In genomic region chr10:4432996-4433755, GRCm38 (mm10) we compare ENCODE assay signal across 8 mouse cellular contexts. TPM values are rescaled to one million over a fixed set of nuclear protein-coding genes. Genes with fewer than 3 reads are reported as not detected.
DNase-seq lines count a peak whose midpoint lies in the region; ATAC-seq and TF ChIP-seq lines count a peak whose summit lies in the region.

No protein-coding gene starts in this region.

- peaks cover 38% of the 10 kb centered on the region for H3K79me2 ChIP-seq in MEL (ENCODE audit: control insufficient read depth, insufficient read depth, low read length, poor library complexity)

- peak overlapping the region; percentile 96 for H3K4me3 ChIP-seq in gastrocnemius, adult 2 months
- H3K4me3 ChIP-seq in MEL (ENCODE audit: control insufficient read depth in 1 of 2, insufficient read depth in 1 of 2, low read depth in 2 of 2, low read length in 2 of 2): peak overlapping the region; percentile 68 to 74
- H3K4me3 ChIP-seq in kidney, embryonic 14.5 days (ENCODE audit: low read length): peak overlapping the region; percentile 54
- peak overlapping the region; percentile 64 for H3K4me3 ChIP-seq in midbrain, embryonic 11.5 days (ENCODE audit: low read depth, low read length)

- intact Hi-C loops in gastrocnemius, adult 2 months (cut with DNase I): loop anchor here (2.0 kb wide), 1 partner anchor 44 kb away; the partner anchor contains the start of gene Zbtb2
- intact Hi-C loops in gastrocnemius, postnatal 36 days (cut with DNase I): loop anchor here (10.0 kb wide), 1 partner anchor 1372 kb away; the partner anchor contains the start of gene Fbxo5

- H3K4me2 ChIP-seq in kidney, embryonic 14.5 days (replicated peaks; ENCODE audit: low read depth, low read length): peak overlapping the region; percentile 52
- peak overlapping the region; percentile 58 for H3K4me2 ChIP-seq in midbrain, embryonic 11.5 days

- H3K9me3 ChIP-seq in MEL (replicated peaks; ENCODE audit: insufficient read depth, low read length): no peaks in the 10 kb centered on the region
- no peaks in the 10 kb centered on the region for H3K9me3 ChIP-seq in kidney, embryonic 14.5 days (ENCODE audit: control insufficient read depth, low read length)
- no peaks in the 10 kb centered on the region for H3K9me3 ChIP-seq in midbrain, embryonic 11.5 days (ENCODE audit: control insufficient read depth, low read length)

- TF ChIP-seq CTCF in gastrocnemius, adult 2 months (IDR thresholded peaks at IDR 0.05): peak; percentile 34
- peak in 1 of 3 experiments; percentile 34; a peak in 2 of 6 replicates for TF ChIP-seq CTCF in MEL (IDR thresholded peaks at IDR 0.05 in 2 of 3, conservative IDR thresholded peaks at IDR 0.05 in 1 of 3; ENCODE audit: control insufficient read depth in 1 of 3, insufficient read depth in 1 of 3, low read depth in 2 of 3, low read length in 3 of 3, poor library complexity in 1 of 3, severe bottlenecking in 1 of 3)

- H3K27ac ChIP-seq in gastrocnemius, adult 2 months: peak overlapping the region; percentile 90
- peak overlapping the region; percentile 99 for H3K27ac ChIP-seq in MEL (ENCODE audit: control insufficient read depth, low read depth, low read length)
- H3K27ac ChIP-seq in kidney, embryonic 14.5 days (ENCODE audit: low read depth, low read length): peak overlapping the region; percentile 67
- H3K27ac ChIP-seq in midbrain, embryonic 11.5 days (ENCODE audit: low read depth, low read length): peak overlapping the region; percentile 73

- 9% methylated on average over 19 of the region's 19 CpGs for WGBS in kidney, embryonic 14.5 days
- WGBS in midbrain, embryonic 11.5 days: 12% methylated on average over 19 of the region's 19 CpGs

- peak overlapping the region; percentile 91 for H3K9ac ChIP-seq in MEL (ENCODE audit: control insufficient read depth, low read depth, low read length, poor library complexity, severe bottlenecking)
- peak overlapping the region; percentile 61 for H3K9ac ChIP-seq in kidney, embryonic 14.5 days (ENCODE audit: low read depth, low read length)
- H3K9ac ChIP-seq in midbrain, embryonic 11.5 days (ENCODE audit: low read length): peak overlapping the region; percentile 79

- TF ChIP-seq POLR2A in MEL (IDR thresholded peaks at IDR 0.05; ENCODE audit: control insufficient read depth in 1 of 2, insufficient read depth in 1 of 2, low read depth in 1 of 2, low read length in 2 of 2, poor library complexity in 1 of 2): no peak

- no peaks in the 10 kb centered on the region for H3K27me3 ChIP-seq in MEL (ENCODE audit: control insufficient read depth in 1 of 2, insufficient read depth in 2 of 2, low read length in 2 of 2)
- no peaks in the 10 kb centered on the region for H3K27me3 ChIP-seq in kidney, embryonic 14.5 days (ENCODE audit: control insufficient read depth, insufficient read depth, low read length)
- no peaks in the 10 kb centered on the region for H3K27me3 ChIP-seq in midbrain, embryonic 11.5 days (ENCODE audit: control insufficient read depth, insufficient read depth, low read length)

- TF ChIP-seq EP300 in MEL (IDR thresholded peaks at IDR 0.05; ENCODE audit: low read depth in 1 of 2, low read length in 2 of 2): no peak

- no peak for TF ChIP-seq RAD21 in MEL (IDR thresholded peaks at IDR 0.05; ENCODE audit: low read depth, low read length)

- DNase-seq in gastrocnemius, adult 2 months: no peak
- no peak for DNase-seq in gastrocnemius, postnatal 36 days
- peak; percentile 66 for DNase-seq in MEL (ENCODE audit: low read depth, low spot score)
- DNase-seq in midbrain, embryonic 11.5 days (ENCODE audit: low spot score, missing footprints): no peak
- no peak for DNase-seq in right cerebral cortex, postnatal 10 days (ENCODE audit: low spot score in 2 of 2)
- DNase-seq in frontal cortex, postnatal 25 days (ENCODE audit: low spot score in 2 of 2): no peak

- peaks cover 5 to 23% of the 10 kb centered on the region in 2 experiments; a peak in 3 of 4 replicates for H3K4me1 ChIP-seq in MEL (ENCODE audit: control insufficient read depth in 1 of 2, insufficient read depth in 2 of 2, low read length in 2 of 2)
- peaks cover 11% of the 10 kb centered on the region for H3K4me1 ChIP-seq in kidney, embryonic 14.5 days (ENCODE audit: control insufficient read depth, insufficient read depth, low read length)
- peaks cover 11% of the 10 kb centered on the region for H3K4me1 ChIP-seq in midbrain, embryonic 11.5 days (ENCODE audit: control insufficient read depth, insufficient read depth, low read length)

- ATAC-seq in erythroid progenitor cell, adult 5-6 weeks (replicated peaks; ENCODE audit: low FRiP score, poor library complexity, severe bottlenecking): peak; percentile 39
- no peak; the same call in 1 of the 2 replicates for ATAC-seq in kidney, embryonic 14.5 days (ENCODE audit: low FRiP score, low TSS enrichment)
- no peak for ATAC-seq in midbrain, embryonic 11.5 days (ENCODE audit: low FRiP score)

- peaks cover 1 to 18% of the 10 kb centered on the region in 2 experiments for H3K36me3 ChIP-seq in MEL (ENCODE audit: control insufficient read depth in 1 of 2, insufficient read depth in 2 of 2, low read length in 2 of 2)
- H3K36me3 ChIP-seq in kidney, embryonic 14.5 days (ENCODE audit: control insufficient read depth, insufficient read depth, low read length): peaks cover 21% of the 10 kb centered on the region
- no peaks in the 10 kb centered on the region; the same call in 1 of the 2 replicates for H3K36me3 ChIP-seq in midbrain, embryonic 11.5 days (ENCODE audit: control insufficient read depth, insufficient read depth, low read length)

TF ChIP-seq in MEL, 35 proteins besides CTCF, POLR2A, EP300 and RAD21:
- TF ChIP-seq ZKSCAN1 (IDR thresholded peaks at IDR 0.05; ENCODE audit: low read depth, low read length) (no peak), MYC (IDR thresholded peaks at IDR 0.05; ENCODE audit: low read depth, low read length) (peak; percentile 16; the same call in 1 of the 2 replicates), CHD1 (IDR thresholded peaks at IDR 0.05; ENCODE audit: low read depth, low read length) (peak; percentile 80; the same call in 1 of the 2 replicates), ZNF384 (IDR thresholded peaks at IDR 0.05; ENCODE audit: low read depth, low read length) (0 out of 2 replicates have a peak, but pooled peaks have one; percentile 42)

RNA-seq across cellular contexts. Expression of gene Armt1, which starts 0.9 kb away (rescaled TPM):
- total RNA-seq in gastrocnemius, adult 2 months (2021): 10 to 100 TPM; 15.5 to 15.6 TPM
- 10 to 100 TPM; 10.8 to 11.5 TPM for total RNA-seq in gastrocnemius, postnatal 36 days (2021)
- 23.7 and 25.1 TPM in 2 replicates for total RNA-seq in MEL (2012; rRNA removed)
- polyA plus RNA-seq in MEL (2012; ENCODE audit: insufficient read depth in 1 of 2, insufficient read length in 2 of 2, low read depth in 1 of 2, low replicate concordance in 2 of 2, missing spikeins in 1 of 2): 10 to 100 TPM in 1 of 2 experiments, not detected in 1; 24.2 TPM
- 20.9 and 32.3 TPM in 2 replicates for total RNA-seq in erythroid progenitor cell, adult 5-6 weeks (2015; ENCODE audit: low replicate concordance)
- total RNA-seq in erythroid progenitor cell, adult 5-6 weeks (2017; ENCODE audit: low replicate concordance): 19.6 and 24.3 TPM in 2 replicates
- polyA plus RNA-seq in kidney, embryonic 14.5 days (2014; fragmentation: Nextera tagmentation; extraction: Ambion mirVana): 21.4 and 26.3 TPM in 2 replicates
- 27.7 and 30.5 TPM in 2 replicates for polyA plus RNA-seq in midbrain, embryonic 11.5 days (2014; fragmentation: Nextera tagmentation; extraction: Ambion mirVana)

RNA-seq across cellular contexts. Expression of gene Rmnd1, which starts 1.0 kb away (rescaled TPM):
- 10 to 100 TPM; 31.8 to 55.6 TPM for total RNA-seq in gastrocnemius, adult 2 months (2021)
- total RNA-seq in gastrocnemius, postnatal 36 days (2021): 10 to 100 TPM; 38.5 to 42.1 TPM
- total RNA-seq in MEL (2012; rRNA removed): 30.6 and 38.8 TPM in 2 replicates
- polyA plus RNA-seq in MEL (2012; ENCODE audit: insufficient read depth in 1 of 2, insufficient read length in 2 of 2, low read depth in 1 of 2, low replicate concordance in 2 of 2, missing spikeins in 1 of 2): 10 to 100 TPM in 1 of 2 experiments, not detected in 1; 39.6 TPM
- total RNA-seq in erythroid progenitor cell, adult 5-6 weeks (2015; ENCODE audit: low replicate concordance): 13.3 and 37.7 TPM in 2 replicates
- 8.9 and 14.2 TPM in 2 replicates for total RNA-seq in erythroid progenitor cell, adult 5-6 weeks (2017; ENCODE audit: low replicate concordance)
- 56.4 and 61.3 TPM in 2 replicates for polyA plus RNA-seq in kidney, embryonic 14.5 days (2014; fragmentation: Nextera tagmentation; extraction: Ambion mirVana)
- 46.7 and 50.7 TPM in 2 replicates for polyA plus RNA-seq in midbrain, embryonic 11.5 days (2014; fragmentation: Nextera tagmentation; extraction: Ambion mirVana)

RNA-seq across cellular contexts. Expression of gene Zbtb2, which starts 45.3 kb away (rescaled TPM):
- 1 to 10 TPM; 4.9 to 7.1 TPM for total RNA-seq in gastrocnemius, adult 2 months (2021)
- total RNA-seq in gastrocnemius, postnatal 36 days (2021): 1 to 10 TPM; 5.1 to 6.3 TPM
- 8.6 and 10.0 TPM in 2 replicates for total RNA-seq in MEL (2012; rRNA removed)
- polyA plus RNA-seq in MEL (2012; ENCODE audit: insufficient read depth in 1 of 2, insufficient read length in 2 of 2, low read depth in 1 of 2, low replicate concordance in 2 of 2, missing spikeins in 1 of 2): 10 to 100 TPM in 1 of 2 experiments, not detected in 1; 12.7 TPM
- 8.4 and 11.9 TPM in 2 replicates for total RNA-seq in erythroid progenitor cell, adult 5-6 weeks (2015; ENCODE audit: low replicate concordance)
- 5.1 and 6.7 TPM in 2 replicates for total RNA-seq in erythroid progenitor cell, adult 5-6 weeks (2017; ENCODE audit: low replicate concordance)
- 11.5 and 18.4 TPM in 2 replicates for polyA plus RNA-seq in kidney, embryonic 14.5 days (2014; fragmentation: Nextera tagmentation; extraction: Ambion mirVana)
- 24.0 and 25.6 TPM in 2 replicates for polyA plus RNA-seq in midbrain, embryonic 11.5 days (2014; fragmentation: Nextera tagmentation; extraction: Ambion mirVana)

RNA-seq across cellular contexts. Expression of gene Ccdc170, which starts 49.1 kb away (rescaled TPM):
- under 1 TPM; 0.46 to 0.67 TPM for total RNA-seq in gastrocnemius, adult 2 months (2021)
- total RNA-seq in gastrocnemius, postnatal 36 days (2021): under 1 TPM; 0.27 to 0.59 TPM
- not detected in 2 replicates for total RNA-seq in MEL (2012; rRNA removed)
- not detected for polyA plus RNA-seq in MEL (2012; ENCODE audit: insufficient read depth in 1 of 2, insufficient read length in 2 of 2, low read depth in 1 of 2, low replicate concordance in 2 of 2, missing spikeins in 1 of 2)
- not detected in 2 replicates for total RNA-seq in erythroid progenitor cell, adult 5-6 weeks (2015; ENCODE audit: low replicate concordance)
- total RNA-seq in erythroid progenitor cell, adult 5-6 weeks (2017; ENCODE audit: low replicate concordance): 0.26 TPM in 1 of 2 replicates, not detected in the other
- polyA plus RNA-seq in kidney, embryonic 14.5 days (2014; fragmentation: Nextera tagmentation; extraction: Ambion mirVana): 0.47 and 1.0 TPM in 2 replicates
- polyA plus RNA-seq in midbrain, embryonic 11.5 days (2014; fragmentation: Nextera tagmentation; extraction: Ambion mirVana): 0.10 and 0.11 TPM in 2 replicates
